Mouse (Mus musculus) CH12.LX (cell line): ENCODE measurements around the gene Gm48551. TPM values are rescaled to one million over a fixed set of nuclear protein-coding genes. Genes with fewer than 3 reads are reported as not detected.

ENCODE experiments used
- DNase-seq: peaks from one replicate; pipeline ENCODE4 v3.0.0-alpha.2; 2013; ENCODE audit errors: extremely low read depth
- H3K27ac ChIP-seq: 2 replicates; pipeline ENCODE4 v1.5.1; 2012; ENCODE audit warnings: low read depth, mild to moderate bottlenecking, control low read depth, moderate library complexity; ENCODE audit not compliant: insufficient read depth
- H3K27me3 ChIP-seq: replicated peaks from 2 replicates; pipeline ENCODE3; 2012; ENCODE audit warnings: inconsistent platforms
- H3K36me3 ChIP-seq, 2 experiments: replicated peaks in 1 of 2; 2 replicates each; pipeline versions ENCODE3 to v1.6.1; 2012; ENCODE audit warnings: inconsistent platforms in 1 of 2, low read length in 1 of 2, mild to moderate bottlenecking in 1 of 2, mixed read lengths in 1 of 2, moderate library complexity in 1 of 2; ENCODE audit not compliant: control insufficient read depth in 1 of 2, insufficient read depth in 1 of 2
- H3K4me1 ChIP-seq, 2 experiments: 2 replicates each; pipeline ENCODE4 v1.6.1; 2012; ENCODE audit warnings: inconsistent platforms in 1 of 2, moderate library complexity in 1 of 2; ENCODE audit not compliant: insufficient read depth in 2 of 2, control insufficient read depth in 1 of 2
- H3K4me2 ChIP-seq: 2 replicates; pipeline ENCODE4 v1.6.1; 2012; ENCODE audit warnings: low read depth, mild to moderate bottlenecking, control low read depth; ENCODE audit not compliant: poor library complexity, insufficient read depth, severe bottlenecking
- H3K4me3 ChIP-seq, 3 experiments: fragments of 150-350 bp in 1 of 3; sonication (generic) in 1 of 3; replicated peaks in 1 of 3; 2 replicates each; pipeline versions ENCODE3 to v1.5.1; 2011 to 2012; ENCODE audit warnings: low read depth in 2 of 3, low read length in 2 of 3, mild to moderate bottlenecking in 2 of 3, moderate library complexity in 2 of 3, control low read depth in 1 of 3, improper control_type of control experiment in 1 of 3, inconsistent platforms in 1 of 3, mixed read lengths in 1 of 3; ENCODE audit not compliant: poor library complexity in 1 of 3
- H3K79me2 ChIP-seq: replicated peaks from 2 replicates; pipeline ENCODE4 v1.6.1; 2012; ENCODE audit warnings: mild to moderate bottlenecking, moderate library complexity; ENCODE audit not compliant: control insufficient read depth, poor library complexity, insufficient read depth, severe bottlenecking; ENCODE audit errors: extremely low read depth
- H3K9ac ChIP-seq: 2 replicates; pipeline ENCODE4 v1.6.1; 2012; ENCODE audit warnings: low read depth, mild to moderate bottlenecking, control low read depth, moderate library complexity; ENCODE audit not compliant: insufficient read depth
- H3K9me3 ChIP-seq: replicated peaks from 2 replicates; pipeline ENCODE3; 2012; ENCODE audit warnings: low read length, inconsistent platforms, mixed read lengths
- BHLHE40 ChIP-seq: IDR thresholded peaks from 2 replicates; pipeline ENCODE4 v1.6.1; 2011; ENCODE audit warnings: mild to moderate bottlenecking, low read depth, low read length, improper control_type of control experiment
- CHD1 ChIP-seq: IDR thresholded peaks from 2 replicates; pipeline ENCODE4 v1.6.1; 2012; ENCODE audit warnings: low read depth, low read length, improper control_type of control experiment, inconsistent platforms
- E2F4 ChIP-seq: IDR thresholded peaks from 2 replicates; pipeline ENCODE4 v1.6.1; 2011; ENCODE audit warnings: low read depth, low read length, improper control_type of control experiment; ENCODE audit not compliant: insufficient replicate concordance
- EP300 ChIP-seq: IDR thresholded peaks from 2 replicates; pipeline ENCODE4 v1.6.1; 2011; ENCODE audit warnings: low read length, improper control_type of control experiment
- ETS1 ChIP-seq: conservative IDR thresholded peaks from 2 replicates; pipeline ENCODE4 v1.6.1; 2012; ENCODE audit warnings: low read depth, mild to moderate bottlenecking, inconsistent platforms, low read length, improper control_type of control experiment, moderate library complexity
- IRF4 ChIP-seq: IDR thresholded peaks from 2 replicates; pipeline ENCODE4 v1.6.1; 2014; ENCODE audit warnings: low read depth, mild to moderate bottlenecking, inconsistent platforms, low read length, improper control_type of control experiment
- JUN ChIP-seq: IDR thresholded peaks from 2 replicates; pipeline ENCODE4 v1.6.1; 2011; ENCODE audit warnings: low read depth, mild to moderate bottlenecking, low read length, improper control_type of control experiment, moderate library complexity; ENCODE audit not compliant: insufficient read depth
- JUND ChIP-seq: conservative IDR thresholded peaks from 2 replicates; pipeline ENCODE4 v1.6.1; 2011; ENCODE audit warnings: low read depth, low read length, improper control_type of control experiment
- MEF2A ChIP-seq: IDR thresholded peaks from 2 replicates; pipeline ENCODE4 v1.6.1; 2014; ENCODE audit warnings: low read depth, mild to moderate bottlenecking, inconsistent platforms, low read length, improper control_type of control experiment, borderline replicate concordance
- MXI1 ChIP-seq: IDR thresholded peaks from 2 replicates; pipeline ENCODE4 v1.6.1; 2011; ENCODE audit warnings: mild to moderate bottlenecking, low read depth, low read length, improper control_type of control experiment
- NRF1 ChIP-seq: IDR thresholded peaks from 2 replicates; pipeline ENCODE4 v1.6.1; 2014; ENCODE audit warnings: low read depth, mild to moderate bottlenecking, inconsistent platforms, low read length, improper control_type of control experiment, moderate library complexity
- POLR2A ChIP-seq: IDR thresholded peaks from 2 replicates; pipeline ENCODE4 v1.6.1; 2011; ENCODE audit warnings: low read depth, mild to moderate bottlenecking, improper control_type of control experiment, low read length
- RCOR1 ChIP-seq: conservative IDR thresholded peaks from 2 replicates; pipeline ENCODE4 v1.6.1; 2012; ENCODE audit warnings: low read depth, mild to moderate bottlenecking, inconsistent platforms, low read length, improper control_type of control experiment
- TCF12 ChIP-seq: IDR thresholded peaks from 2 replicates; pipeline ENCODE4 v1.6.1; 2014; ENCODE audit warnings: low read depth, mild to moderate bottlenecking, inconsistent platforms, low read length, improper control_type of control experiment
- USF1 ChIP-seq: IDR thresholded peaks from 2 replicates; pipeline ENCODE4 v1.6.1; 2014; ENCODE audit warnings: low read depth, mild to moderate bottlenecking, inconsistent platforms, low read length, improper control_type of control experiment
- ZC3H11A ChIP-seq: IDR thresholded peaks from 2 replicates; pipeline ENCODE4 v1.6.1; 2012; ENCODE audit warnings: low read depth, mild to moderate bottlenecking, inconsistent platforms, low read length, improper control_type of control experiment
- ZKSCAN1 ChIP-seq: IDR thresholded peaks from 2 replicates; pipeline ENCODE4 v1.6.1; 2012; ENCODE audit warnings: low read depth, inconsistent platforms, low read length, improper control_type of control experiment, borderline replicate concordance
- ZMIZ1 ChIP-seq: IDR thresholded peaks from 2 replicates; pipeline ENCODE4 v1.6.1; 2012; ENCODE audit warnings: low read depth, mild to moderate bottlenecking, inconsistent platforms, low read length, improper control_type of control experiment
- dilution Hi-C: fragments of 300-500 bp; cut with MboI; formaldehyde crosslinking; loops from 2 replicates; pipeline ENCODE4 v1.14.3; 2020; ENCODE audit warnings: low sequenced_read_pairs; ENCODE audit not compliant: extremely low pct_unique_long_range_greater_than_20kb, extremely low pct_ligation_motif_present
- in situ Hi-C: fragments of 300-500 bp; cut with MboI; formaldehyde crosslinking; loops from 3 replicates; pipeline ENCODE4 v1.14.3; 2019; ENCODE audit warnings: low sequenced_read_pairs, low pct_ligation_motif_present, low pct_unique_long_range_greater_than_20kb, mixed read lengths
- polyA plus RNA-seq: library from polyadenylated mRNA; unstranded; fragments of >175 nt; gene quantifications from 2 replicates; pipeline ENCODE4 v1.2.1, GENCODE M21; 2012; ENCODE audit warnings: low read depth; ENCODE audit not compliant: insufficient read length
- total RNA-seq, 2 experiments: library from RNA; depleted of rRNA; stranded (reverse); fragments of 300-350 nt in 1 of 2; fragments of >200 nt in 1 of 2; gene quantifications; 2 replicates each; pipeline ENCODE4 v1.2.3; 2012 to 2014

Gene Gm48551
- total and polyA plus RNA-seq, 3 experiments, result 1.0 to 3.4 (median 1.2) TPM

GRCm38 (mm10) chr10:81410350-81410749 lies 26.1 kb downstream of the Gm48551 start:
- no peak for DNase-seq
- H3K4me2 ChIP-seq, result no peak overlapping the region
- dilution Hi-C loops, result no loop called here
- H3K4me1 ChIP-seq, result peaks cover 72 to 94% of the 10 kb centered on the region in 2 experiments
- H3K27me3 ChIP-seq, result no peaks in the 10 kb centered on the region
- H3K36me3 ChIP-seq, result peaks cover 39 to 55% of the 10 kb centered on the region in 2 experiments
- H3K79me2 ChIP-seq, result 0 out of 2 replicates have a peak, but pooled peaks cover 5% of the 10 kb centered on the region
- peak overlapping the region; percentile 61 for H3K27ac ChIP-seq
- TF ChIP-seq RCOR1 (no peak), JUND (no peak), JUN (no peak), NRF1 (peak; percentile 24; the same call in 1 of the 2 replicates), USF1 (no peak), ZKSCAN1 (no peak)
- no peak overlapping the region for H3K9ac ChIP-seq
- peak overlapping the region in 1 of 3 experiments; percentile 18 for H3K4me3 ChIP-seq
- H3K9me3 ChIP-seq, result no peaks in the 10 kb centered on the region
- in situ Hi-C loops, result no loop called here

DNA sequence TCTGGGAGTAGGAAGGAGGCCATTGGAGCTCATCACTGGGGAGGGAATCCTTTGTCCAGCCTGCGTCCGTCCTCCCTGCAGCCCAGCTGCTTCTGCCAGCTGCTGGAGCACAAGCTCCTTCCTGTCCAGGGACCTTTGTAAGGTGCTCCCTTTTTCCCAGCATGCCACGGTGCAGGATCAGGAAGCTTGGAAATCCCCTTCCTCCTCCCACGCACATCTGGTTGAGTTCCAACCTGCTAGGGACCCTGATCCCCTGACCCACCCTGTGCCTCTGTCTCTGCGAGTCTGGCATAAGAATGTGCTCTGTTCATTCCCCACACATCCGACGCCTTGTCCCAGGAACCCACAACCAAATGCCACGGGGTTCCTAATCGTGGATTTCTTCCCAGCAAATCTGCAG lies 26.7 kb downstream of the Gm48551 start:
- Histone ChIP-seq H3K27me3 (no peaks in the 10 kb centered on the region), H3K27ac (peak overlapping the region; percentile 61), H3K36me3 (peaks cover 32 to 55% of the 10 kb centered on the region in 2 experiments), H3K4me2 (no peak overlapping the region), H3K9ac (no peak overlapping the region), H3K4me3 (no peak overlapping the region), H3K4me1 (peaks cover 73 to 91% of the 10 kb centered on the region in 2 experiments), H3K9me3 (no peaks in the 10 kb centered on the region), H3K79me2 (0 out of 2 replicates have a peak, but pooled peaks cover 5% of the 10 kb centered on the region)
- TF ChIP-seq EP300 (0 out of 2 replicates have a peak, but pooled peaks have one; percentile 15), E2F4 (no peak), MEF2A (no peak), USF1 (0 out of 2 replicates have a peak, but pooled peaks have one; percentile 0)
- in situ Hi-C loops (no loop called here), dilution Hi-C loops (no loop called here)
- no peak for DNase-seq

DNA sequence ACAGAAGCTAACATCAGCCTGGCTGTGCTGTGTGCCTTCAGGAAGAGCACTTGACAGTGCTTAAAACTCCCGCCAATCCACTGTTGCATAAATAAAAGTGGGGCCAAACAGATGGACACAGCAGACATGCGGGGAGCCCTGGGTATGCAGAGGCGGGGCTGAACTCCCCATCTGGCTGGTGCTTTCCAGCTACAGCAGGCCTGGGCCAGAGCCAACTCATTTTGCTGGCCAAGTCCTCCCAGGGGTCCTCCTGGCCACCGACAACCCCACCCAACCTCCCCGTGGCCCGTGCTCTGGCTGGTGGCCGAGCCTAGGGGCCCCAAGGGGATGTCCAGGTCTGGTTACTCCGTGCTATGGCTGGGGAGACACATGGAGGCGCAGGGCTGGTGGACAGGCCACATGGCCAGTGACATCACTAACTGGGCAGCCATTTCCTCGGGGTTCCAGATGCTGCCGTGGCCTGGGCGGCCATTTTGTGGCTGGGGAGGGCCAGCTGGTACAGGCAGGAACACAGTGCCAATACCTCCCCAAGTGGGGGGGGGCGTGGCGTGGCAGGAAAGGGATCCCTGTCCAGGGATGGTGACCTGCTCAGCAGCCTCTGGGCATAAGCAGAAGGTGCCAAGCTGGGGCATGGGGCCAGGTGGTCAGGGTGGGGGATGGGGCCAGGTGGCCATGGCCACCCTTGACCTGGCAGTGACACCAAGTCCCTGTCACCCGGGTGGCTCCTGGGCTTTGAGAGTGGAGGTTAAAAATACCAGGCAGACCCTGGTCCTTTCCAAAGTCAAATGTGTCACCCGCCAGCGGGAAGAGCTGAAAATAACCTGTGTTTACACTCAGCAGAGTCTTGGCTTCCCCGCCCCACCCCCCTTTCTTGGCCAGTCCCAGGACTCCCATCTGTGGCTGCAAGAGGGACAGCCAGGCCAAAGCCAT lies 27.5 kb downstream of the Gm48551 start:
- DNase-seq, result no peak
- peak overlapping the region in 1 of 3 experiments; percentile 6 for H3K4me3 ChIP-seq
- dilution Hi-C loops, result no loop called here
- peak overlapping the region; percentile 61 for H3K27ac ChIP-seq
- H3K4me1 ChIP-seq, result peaks cover 66 to 89% of the 10 kb centered on the region in 2 experiments
- no peaks in the 10 kb centered on the region for H3K27me3 ChIP-seq
- in situ Hi-C loops, result no loop called here
- peaks cover 25 to 52% of the 10 kb centered on the region in 2 experiments for H3K36me3 ChIP-seq
- TF ChIP-seq USF1 (peak; percentile 37; the same call in 1 of the 2 replicates), ZMIZ1 (no peak), POLR2A (no peak), ZC3H11A (peak; percentile 77), TCF12 (peak; percentile 66), MXI1 (peak; percentile 43; the same call in 1 of the 2 replicates), BHLHE40 (peak; percentile 57), NRF1 (peak; percentile 73), CHD1 (no peak), IRF4 (0 out of 2 replicates have a peak, but pooled peaks have one; percentile 38), ETS1 (peak; percentile 62; the same call in 1 of the 2 replicates)
- 0 out of 2 replicates have a peak, but pooled peaks cover 5% of the 10 kb centered on the region for H3K79me2 ChIP-seq
- no peak overlapping the region; the same call in 1 of the 2 replicates for H3K4me2 ChIP-seq
- H3K9me3 ChIP-seq, result no peaks in the 10 kb centered on the region
- no peak overlapping the region for H3K9ac ChIP-seq
